Mouse (Mus musculus) liver, postnatal 0 days (tissue): ENCODE results near the gene Sirt1.

Experiments used
- CTCF ChIP-seq: sonication (generic); IDR thresholded peaks from 2 replicates; pipeline ENCODE4 v1.5.1; 2016; ENCODE audit warnings: antibody characterized with exemption, low read depth
- EP300 ChIP-seq: IDR thresholded peaks from 2 replicates; pipeline ENCODE4 v1.6.1; 2016; ENCODE audit warnings: antibody characterized with exemption, low read depth, mild to moderate bottlenecking

- no peak for TF ChIP-seq CTCF
- no peak for TF ChIP-seq EP300
Measured at GRCm38 (mm10) chr10:63386444-63386843, 4.9 kb upstream of the Sirt1 start.
